Mouse (Mus musculus) ES-E14 (cell line): ENCODE results near the gene Hfe.

Experiments used
- CHD2 ChIP-seq: IDR thresholded peaks from 2 replicates; pipeline ENCODE4 v1.6.1; 2014; ENCODE audit warnings: mild to moderate bottlenecking, low read depth, low read length, inconsistent platforms
- MAFK ChIP-seq: IDR thresholded peaks from 2 replicates; pipeline ENCODE4 v1.6.1; 2014; ENCODE audit warnings: mild to moderate bottlenecking, low read depth, low read length, inconsistent platforms; ENCODE audit not compliant: insufficient read depth
- ZC3H11A ChIP-seq: IDR thresholded peaks from 2 replicates; pipeline ENCODE4 v1.6.1; 2012; ENCODE audit warnings: low read depth, mild to moderate bottlenecking, inconsistent platforms, low read length, borderline replicate concordance

- TF ChIP-seq MAFK, result no peak
- no peak for TF ChIP-seq ZC3H11A
- TF ChIP-seq CHD2, result no peak
Observed at GRCm38 (mm10) chr13:23708041-23708440, 2.6 kb downstream of the Hfe start.
